Mouse (Mus musculus): ENCODE results near the gene Esrrb.

Esrrb gene

GRCm38 (mm10) chr12:86421490-86421904 is 60.6 kb downstream of the Esrrb start:
- no peak for DNase-seq (ENCODE audit: low spot score in 2 of 2)

- no peak for DNase-seq (ENCODE audit: low spot score in 2 of 2)
Observed at GRCm38 (mm10) chr12:86422166-86422910, 61.4 kb downstream of the Esrrb start.

GRCm38 (mm10) chr12:86423102-86423501 is 62.2 kb downstream of the Esrrb start:
- no peak for DNase-seq (ENCODE audit: low spot score in 2 of 2)

GRCm38 (mm10) chr12:86427585-86427984 is 66.7 kb downstream of the Esrrb start:
- no peak for DNase-seq (ENCODE audit: low spot score in 2 of 2)

- no peak for DNase-seq (ENCODE audit: low spot score in 2 of 2)
Observed at GRCm38 (mm10) chr12:86431671-86432070, 70.8 kb downstream of the Esrrb start.

GRCm38 (mm10) chr12:86433371-86433821 is 72.5 kb downstream of the Esrrb start:
- peak in 1 of 2 experiments; percentile 17 for DNase-seq (ENCODE audit: low spot score in 2 of 2)

GRCm38 (mm10) chr12:86435651-86436050 is 74.7 kb downstream of the Esrrb start:
- DNase-seq (ENCODE audit: low spot score in 2 of 2), result no peak

- no peak for DNase-seq (ENCODE audit: low spot score in 2 of 2)
Observed at GRCm38 (mm10) chr12:86450848-86451247, 89.9 kb downstream of the Esrrb start.

GRCm38 (mm10) chr12:86455009-86455408 is 94.1 kb downstream of the Esrrb start:
- no peak for DNase-seq (ENCODE audit: low spot score in 2 of 2)

- DNase-seq (ENCODE audit: low spot score in 2 of 2), result no peak
Observed at GRCm38 (mm10) chr12:86462742-86463470, 102.0 kb downstream of the Esrrb start.

GRCm38 (mm10) chr12:86464385-86464784 is 103.5 kb downstream of the Esrrb start:
- DNase-seq (ENCODE audit: low spot score in 2 of 2), result no peak

- no peak for DNase-seq (ENCODE audit: low spot score in 2 of 2)
Observed at GRCm38 (mm10) chr12:86466180-86466579, 105.3 kb downstream of the Esrrb start.

- DNase-seq (ENCODE audit: low spot score in 2 of 2), result peak in 1 of 2 experiments; percentile 18
Observed at GRCm38 (mm10) chr12:86469919-86470318, 109.0 kb downstream of the Esrrb start.

GRCm38 (mm10) chr12:86470912-86471311 is 110.0 kb downstream of the Esrrb start:
- no peak for DNase-seq (ENCODE audit: low spot score in 2 of 2)

- no peak for DNase-seq (ENCODE audit: low spot score in 2 of 2)
Observed at GRCm38 (mm10) chr12:86473630-86474029, 112.7 kb downstream of the Esrrb start.

- DNase-seq (ENCODE audit: low spot score in 2 of 2), result no peak
Observed at GRCm38 (mm10) chr12:86475994-86476393, 115.1 kb downstream of the Esrrb start.

GRCm38 (mm10) chr12:86478908-86479307 is 118.0 kb downstream of the Esrrb start:
- no peak for DNase-seq (ENCODE audit: low spot score in 2 of 2)

GRCm38 (mm10) chr12:86482029-86482428 is 121.1 kb downstream of the Esrrb start:
- no peak for DNase-seq (ENCODE audit: low spot score in 2 of 2)

- peak in 1 of 2 experiments; percentile 23 for DNase-seq (ENCODE audit: low spot score in 2 of 2)
Observed at GRCm38 (mm10) chr12:86483413-86483841, 122.5 kb downstream of the Esrrb start.

GRCm38 (mm10) chr12:86488005-86488404 is 127.1 kb downstream of the Esrrb start:
- DNase-seq (ENCODE audit: low spot score in 2 of 2), result no peak

GRCm38 (mm10) chr12:86490052-86490451 is 129.1 kb downstream of the Esrrb start:
- no peak for DNase-seq (ENCODE audit: low spot score in 2 of 2)

- DNase-seq (ENCODE audit: low spot score in 2 of 2), result no peak
Observed at GRCm38 (mm10) chr12:86491500-86491899, 130.6 kb downstream of the Esrrb start.

- no peak for DNase-seq (ENCODE audit: low spot score in 2 of 2)
Observed at GRCm38 (mm10) chr12:86492822-86493221, 131.9 kb downstream of the Esrrb start.

All from spleen, postnatal 10 days (tissue).